In the genomic region with DNA sequence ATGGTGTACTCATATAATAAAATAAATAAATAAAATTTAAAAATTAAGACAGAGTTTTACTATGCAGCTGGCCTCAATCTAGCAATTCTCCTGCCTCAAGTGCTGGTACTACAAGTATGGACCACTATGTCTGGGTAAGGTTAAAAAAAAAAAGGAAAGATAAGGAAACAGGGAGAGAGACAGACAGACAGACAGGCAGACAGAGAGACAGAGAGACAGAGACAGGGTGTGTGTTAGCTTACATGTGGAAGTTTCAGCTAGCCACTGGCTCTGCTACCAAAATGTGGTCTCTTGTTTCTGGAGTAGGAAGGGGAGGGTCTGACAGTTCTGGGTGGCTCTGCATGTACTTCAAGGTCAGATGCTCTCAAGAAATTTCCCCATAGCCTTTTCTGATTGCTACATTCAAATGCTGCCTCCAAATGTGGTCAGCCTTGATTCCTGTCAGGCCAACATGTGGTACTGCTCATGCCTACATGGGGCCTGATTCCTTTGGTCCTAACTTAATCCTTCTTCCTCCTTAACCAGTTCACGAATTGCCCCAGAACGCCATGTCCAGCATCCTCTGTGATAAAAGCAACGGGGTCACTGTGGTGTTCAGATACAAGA, we compare ENCODE assay signal across 15 mouse cellular contexts.
DNase-seq lines count a peak whose midpoint lies in the region; ATAC-seq and TF ChIP-seq lines count a peak whose summit lies in the region.
"Had no signal": no experiment of that assay in that cellular context is flagged by ENCODE, and none has a peak within 500 bp of the region (broad histone marks: within the 10 kb centered on the region; RNA-seq: fewer than 3 reads in every experiment).

No protein-coding gene starts in this region.

- no peak for DNase-seq in embryonic facial prominence, embryonic 11.5 days (ENCODE audit: low spot score)
- no peak for DNase-seq in embryonic facial prominence, embryonic 10.5 days (ENCODE audit: low spot score)
- peak in 1 of 2 experiments; percentile 29 for DNase-seq in spleen, adult 2 months (ENCODE audit: low read depth in 1 of 2, low spot score in 2 of 2)
- no peak for DNase-seq in spleen, postnatal 4 days (ENCODE audit: low spot score in 2 of 2)
- DNase-seq in liver, embryonic 14.5 days (ENCODE audit: low read depth in 3 of 3, low spot score in 3 of 3), result no peak
- no peak for DNase-seq in left cerebral cortex, adult 11 months (ENCODE audit: low spot score)
- DNase-seq: adrenal gland, postnatal 10 days; cerebellum, adult 11-12 months; kidney, adult 8-10 months; lung, postnatal 14 days; right cerebral cortex, postnatal 4 days had no signal

- TF ChIP-seq CTCF in spleen, adult 2 months (IDR thresholded peaks at IDR 0.05; ENCODE audit: extremely low read depth, insufficient read depth, insufficient read length, insufficient replicate concordance), result no peak
- TF ChIP-seq CTCF in liver, embryonic 14.5 days (IDR thresholded peaks at IDR 0.05; ENCODE audit: low read depth), result no peak
- no peak for TF ChIP-seq CTCF in small intestine, adult 2 months (IDR thresholded peaks at IDR 0.05; ENCODE audit: extremely low read depth, insufficient read length, insufficient replicate concordance, low read depth, low read length)

- no peak overlapping the region for H3K9ac ChIP-seq in embryonic facial prominence, embryonic 11.5 days (replicated peaks; ENCODE audit: low read length)
- H3K9ac ChIP-seq in liver, embryonic 14.5 days (replicated peaks), result 0 out of 2 replicates have a peak overlapping the region, but pooled peaks have one; percentile 6
- no peak overlapping the region for H3K9ac ChIP-seq in hindbrain, embryonic 13.5 days
- H3K9ac ChIP-seq: hindbrain, embryonic 14.5 days had no signal

- H3K27me3 ChIP-seq in embryonic facial prominence, embryonic 11.5 days (ENCODE audit: control insufficient read depth, insufficient read depth, low read length), result no peaks in the 10 kb centered on the region
- H3K27me3 ChIP-seq in embryonic facial prominence, embryonic 10.5 days (replicated peaks; ENCODE audit: low read depth, poor library complexity, severe bottlenecking), result 0 out of 2 replicates have a peak, but pooled peaks cover 5% of the 10 kb centered on the region
- H3K27me3 ChIP-seq in spleen, adult 2 months (ENCODE audit: control insufficient read depth, insufficient read depth, low read length), result no peaks in the 10 kb centered on the region
- H3K27me3 ChIP-seq in liver, embryonic 14.5 days (ENCODE audit: control insufficient read depth, insufficient read depth, low read length), result no peaks in the 10 kb centered on the region
- no peaks in the 10 kb centered on the region for H3K27me3 ChIP-seq in small intestine, adult 2 months (ENCODE audit: control insufficient read depth, insufficient read depth, low read length)
- no peaks in the 10 kb centered on the region for H3K27me3 ChIP-seq in hindbrain, embryonic 13.5 days

- ATAC-seq in embryonic facial prominence, embryonic 11.5 days (replicated peaks; ENCODE audit: insufficient number of reproducible peaks, low FRiP score, low TSS enrichment, low read depth), result no peak
- ATAC-seq in liver, embryonic 14.5 days (ENCODE audit: insufficient read depth), result no peak
- no peak for ATAC-seq in hindbrain, embryonic 13.5 days (ENCODE audit: low FRiP score)
- ATAC-seq: forebrain, embryonic 16.5 days had no signal

- TF ChIP-seq EP300 in liver, embryonic 14.5 days (IDR thresholded peaks at IDR 0.05; ENCODE audit: low read depth), result no peak

- no peaks in the 10 kb centered on the region for H3K36me3 ChIP-seq in embryonic facial prominence, embryonic 11.5 days (replicated peaks; ENCODE audit: control insufficient read depth, insufficient read depth, low read depth, low read length)
- no peaks in the 10 kb centered on the region for H3K36me3 ChIP-seq in embryonic facial prominence, embryonic 10.5 days (replicated peaks)
- no peaks in the 10 kb centered on the region for H3K36me3 ChIP-seq in spleen, adult 2 months (ENCODE audit: control insufficient read depth, insufficient read depth, low read length)
- H3K36me3 ChIP-seq in liver, embryonic 14.5 days (replicated peaks; ENCODE audit: control insufficient read depth, insufficient read depth, low read depth), result no peaks in the 10 kb centered on the region
- H3K36me3 ChIP-seq in small intestine, adult 2 months (ENCODE audit: control insufficient read depth, insufficient read depth, low read length), result no peaks in the 10 kb centered on the region
- no peaks in the 10 kb centered on the region for H3K36me3 ChIP-seq in hindbrain, embryonic 13.5 days

- H3K4me1 ChIP-seq in embryonic facial prominence, embryonic 11.5 days (ENCODE audit: control insufficient read depth, insufficient read depth, low read length), result no peaks in the 10 kb centered on the region
- H3K4me1 ChIP-seq in embryonic facial prominence, embryonic 10.5 days, result peaks cover 27% of the 10 kb centered on the region
- H3K4me1 ChIP-seq in spleen, adult 2 months (ENCODE audit: control insufficient read depth, insufficient read depth, insufficient read length), result peaks cover 26% of the 10 kb centered on the region; the same call in 1 of the 2 replicates
- H3K4me1 ChIP-seq in liver, embryonic 14.5 days (replicated peaks; ENCODE audit: control insufficient read depth in 2 of 2, insufficient read depth in 2 of 2, low read length in 1 of 2), result peaks cover 36 to 61% of the 10 kb centered on the region in 2 experiments
- peaks cover 2% of the 10 kb centered on the region; the same call in 1 of the 2 replicates for H3K4me1 ChIP-seq in small intestine, adult 2 months (ENCODE audit: control insufficient read depth, insufficient read depth, insufficient read length, low read length)
- peaks cover 16% of the 10 kb centered on the region for H3K4me1 ChIP-seq in hindbrain, embryonic 13.5 days (replicated peaks)

- 62% methylated on average over 3 of the region's 3 CpGs for WGBS in embryonic facial prominence, embryonic 11.5 days
- WGBS in embryonic facial prominence, embryonic 10.5 days, result 77% methylated on average over 3 of the region's 3 CpGs
- 36% methylated on average over 3 of the region's 3 CpGs for WGBS in spleen, adult 2 months
- WGBS in liver, embryonic 14.5 days (ENCODE audit: insufficient replicate concordance), result 11% methylated on average over 3 of the region's 3 CpGs
- 61% methylated on average over 3 of the region's 3 CpGs for WGBS in small intestine, adult 2 months
- WGBS in hindbrain, embryonic 13.5 days, result 73% methylated on average over 3 of the region's 3 CpGs

- peak overlapping the region; percentile 13; the same call in 1 of the 2 replicates for H3K27ac ChIP-seq in embryonic facial prominence, embryonic 11.5 days (replicated peaks; ENCODE audit: low read depth, low read length)
- no peak overlapping the region for H3K27ac ChIP-seq in embryonic facial prominence, embryonic 10.5 days (replicated peaks)
- peak overlapping the region; percentile 90 for H3K27ac ChIP-seq in spleen, adult 2 months (ENCODE audit: insufficient read depth, low read length)
- peak overlapping the region; percentile 51 for H3K27ac ChIP-seq in liver, embryonic 14.5 days
- peak overlapping the region; percentile 29; the same call in 1 of the 2 replicates for H3K27ac ChIP-seq in small intestine, adult 2 months (ENCODE audit: insufficient read depth, low read depth, low read length)
- no peak overlapping the region for H3K27ac ChIP-seq in hindbrain, embryonic 13.5 days
- H3K27ac ChIP-seq: hindbrain, embryonic 14.5 days had no signal

- H3K4me2 ChIP-seq in embryonic facial prominence, embryonic 11.5 days (ENCODE audit: low read depth, low read length), result no peak overlapping the region
- peak overlapping the region; percentile 71 for H3K4me2 ChIP-seq in liver, embryonic 14.5 days (ENCODE audit: low read depth)
- no peak overlapping the region for H3K4me2 ChIP-seq in hindbrain, embryonic 13.5 days
- H3K4me2 ChIP-seq: hindbrain, embryonic 14.5 days had no signal

- no peak for TF ChIP-seq POLR2A in spleen, adult 2 months (IDR thresholded peaks at IDR 0.05; ENCODE audit: low read depth, low read length)
- TF ChIP-seq POLR2A in small intestine, adult 2 months (IDR thresholded peaks at IDR 0.05; ENCODE audit: low read depth, low read length), result no peak

- no peaks in the 10 kb centered on the region for H3K9me3 ChIP-seq in embryonic facial prominence, embryonic 11.5 days (replicated peaks; ENCODE audit: control insufficient read depth, low read length)
- H3K9me3 ChIP-seq in embryonic facial prominence, embryonic 10.5 days, result no peaks in the 10 kb centered on the region
- no peaks in the 10 kb centered on the region for H3K9me3 ChIP-seq in liver, embryonic 14.5 days (ENCODE audit: control insufficient read depth, low read length)
- no peaks in the 10 kb centered on the region for H3K9me3 ChIP-seq in hindbrain, embryonic 13.5 days

- no peak overlapping the region for H3K4me3 ChIP-seq in embryonic facial prominence, embryonic 11.5 days (ENCODE audit: low read depth, low read length)
- H3K4me3 ChIP-seq in embryonic facial prominence, embryonic 10.5 days, result no peak overlapping the region
- H3K4me3 ChIP-seq in spleen, adult 2 months (ENCODE audit: extremely low read depth, insufficient read depth, insufficient read length), result no peak overlapping the region
- no peak overlapping the region for H3K4me3 ChIP-seq in liver, embryonic 14.5 days (ENCODE audit: insufficient read depth in 1 of 2, low read depth in 2 of 2, low read length in 2 of 2)
- H3K4me3 ChIP-seq in small intestine, adult 2 months (ENCODE audit: low read depth, low read length), result no peak overlapping the region
- no peak overlapping the region for H3K4me3 ChIP-seq in hindbrain, embryonic 13.5 days

Comparison
In these comparisons a context has a peak if more than half of its experiments do, and no peak if none do; other contexts are left out.
1. H3K27ac ChIP-seq: peak in embryonic facial prominence, embryonic 11.5 days (single experiment), spleen, adult 2 months (single experiment), liver, embryonic 14.5 days (single experiment) and small intestine, adult 2 months (single experiment); none in embryonic facial prominence, embryonic 10.5 days (single experiment) and hindbrain, embryonic 13.5 days (single experiment).